Mouse (Mus musculus): ENCODE data around the gene Taf1d.

DNA sequence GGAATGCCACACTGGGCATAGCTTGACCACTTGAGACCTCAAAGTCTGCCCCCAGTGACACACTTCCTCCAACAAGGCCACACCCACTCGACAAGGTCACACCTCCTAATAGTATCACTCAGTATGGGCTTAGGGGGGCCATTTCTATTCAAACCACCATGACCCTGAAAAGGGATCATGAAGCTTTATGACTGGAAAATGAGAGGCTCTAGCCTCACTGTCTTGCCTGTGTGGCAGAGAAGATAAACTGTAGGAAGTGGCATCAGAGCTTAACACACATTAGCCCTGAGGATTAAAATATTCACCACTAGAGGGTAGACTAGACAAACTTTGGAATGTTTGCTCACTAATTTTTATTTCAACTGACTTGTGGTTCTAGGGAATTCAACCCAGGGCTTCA lies 59.8 kb downstream of the Taf1d start:
- peak; percentile 83 for TF ChIP-seq ZC3H11A (IDR thresholded peaks at IDR 0.05; ENCODE audit: low read depth, low read length)
- peak in 1 of 2 experiments; percentile 41; a peak in 1 of 4 replicates for TF ChIP-seq EP300 (IDR thresholded peaks at IDR 0.05; ENCODE audit: low read depth in 1 of 2, low read length in 2 of 2)
- no peak for TF ChIP-seq ZNF384 (IDR thresholded peaks at IDR 0.05; ENCODE audit: low read depth, low read length)
- TF ChIP-seq TBP (IDR thresholded peaks at IDR 0.05; ENCODE audit: low read depth, low read length) = 0 out of 2 replicates have a peak, but pooled peaks have one; percentile 9
- no peak for TF ChIP-seq ZMIZ1 (IDR thresholded peaks at IDR 0.05; ENCODE audit: low read depth, low read length)
- TF ChIP-seq MAZ (IDR thresholded peaks at IDR 0.05; ENCODE audit: low read depth, low read length) = no peak
- TF ChIP-seq NELFE (IDR thresholded peaks at IDR 0.05; ENCODE audit: low read depth, low read length) = no peak
- peak; percentile 98 for TF ChIP-seq RAD21 (IDR thresholded peaks at IDR 0.05; ENCODE audit: low read depth, low read length)
- TF ChIP-seq POLR2A (IDR thresholded peaks at IDR 0.05; ENCODE audit: control insufficient read depth in 1 of 2, insufficient read depth in 1 of 2, low read depth in 1 of 2, low read length in 2 of 2, poor library complexity in 1 of 2) = no peak

Measured in MEL (cell line).